Mouse (Mus musculus) ES-E14 (cell line): Measurements from ENCODE around the gene Fignl1. TPM values are rescaled to one million over a fixed set of nuclear protein-coding genes. Genes with fewer than 3 reads are reported as not detected.

Experiments used
- DNase-seq: peaks from one replicate; pipeline ENCODE4 v3.0.0-alpha.2; 2013; ENCODE audit warnings: low read depth, low spot score
- H3K27ac ChIP-seq: 2 replicates; pipeline ENCODE4 v1.5.1; 2012; ENCODE audit warnings: low read depth, mild to moderate bottlenecking, low read length, moderate library complexity, mixed read lengths; ENCODE audit not compliant: poor library complexity, insufficient read depth, severe bottlenecking
- H3K36me3 ChIP-seq: 2 replicates; pipeline ENCODE4 v1.6.1; 2012; ENCODE audit warnings: mild to moderate bottlenecking, low read length, moderate library complexity, mixed read lengths; ENCODE audit not compliant: control insufficient read depth, poor library complexity, insufficient read depth, severe bottlenecking
- H3K4me1 ChIP-seq, 2 experiments: fragments of 150-350 bp in 1 of 2; sonication (generic) in 1 of 2; 2 replicates each; pipeline ENCODE4 v1.6.1; 2012; ENCODE audit warnings: low read length in 2 of 2, mild to moderate bottlenecking in 1 of 2, mixed read lengths in 1 of 2; ENCODE audit not compliant: control insufficient read depth in 2 of 2, insufficient read depth in 2 of 2, poor library complexity in 1 of 2
- H3K4me3 ChIP-seq, 2 experiments: fragments of 150-350 bp in 1 of 2; sonication (generic) in 1 of 2; 2 replicates each; pipeline ENCODE4 v1.5.1; 2012; ENCODE audit warnings: low read length in 2 of 2, low read depth in 1 of 2, mild to moderate bottlenecking in 1 of 2, mixed read lengths in 1 of 2; ENCODE audit not compliant: insufficient read depth in 1 of 2, poor library complexity in 1 of 2, severe bottlenecking in 1 of 2
- H3K9ac ChIP-seq: 2 replicates; pipeline ENCODE4 v1.6.1; 2012; ENCODE audit warnings: low read depth, mild to moderate bottlenecking, low read length, mixed read lengths; ENCODE audit not compliant: poor library complexity, insufficient read depth, severe bottlenecking
- H3K9me3 ChIP-seq: fragments of 150-350 bp; sonication (generic); 2 replicates; pipeline ENCODE4 v1.6.1; 2012; ENCODE audit warnings: low read depth, mild to moderate bottlenecking, low read length; ENCODE audit not compliant: control insufficient read depth, insufficient read depth
- CHD2 ChIP-seq: IDR thresholded peaks from 2 replicates; pipeline ENCODE4 v1.6.1; 2014; ENCODE audit warnings: mild to moderate bottlenecking, low read depth, low read length, inconsistent platforms
- HCFC1 ChIP-seq: IDR thresholded peaks from 2 replicates; pipeline ENCODE4 v1.6.1; 2012; ENCODE audit warnings: low read length, inconsistent platforms, borderline replicate concordance; ENCODE audit not compliant: insufficient read depth
- MAFK ChIP-seq: IDR thresholded peaks from 2 replicates; pipeline ENCODE4 v1.6.1; 2014; ENCODE audit warnings: mild to moderate bottlenecking, low read depth, low read length, inconsistent platforms; ENCODE audit not compliant: insufficient read depth
- ZC3H11A ChIP-seq: IDR thresholded peaks from 2 replicates; pipeline ENCODE4 v1.6.1; 2012; ENCODE audit warnings: low read depth, mild to moderate bottlenecking, inconsistent platforms, low read length, borderline replicate concordance
- ZNF384 ChIP-seq: IDR thresholded peaks from 2 replicates; pipeline ENCODE4 v1.6.1; 2012; ENCODE audit warnings: low read depth, low read length, inconsistent platforms
- in situ Hi-C, 2 experiments: fragments of 600-800 bp; cut with MboI; formaldehyde crosslinking; loops; one replicate each; pipeline ENCODE4 v1.15.1; 2025; ENCODE audit warnings: low sequenced_read_pairs in 2 of 2, inconsistent platforms in 1 of 2; ENCODE audit not compliant: unreplicated experiment in 2 of 2
- total RNA-seq: library from RNA; depleted of rRNA; stranded (reverse); fragments of 300-350 nt; gene quantifications from 2 replicates; pipeline ENCODE4 v1.2.3, GENCODE M21; 2012

Fignl1 gene
- total RNA-seq, 1 experiment: 49.6 TPM

DNA sequence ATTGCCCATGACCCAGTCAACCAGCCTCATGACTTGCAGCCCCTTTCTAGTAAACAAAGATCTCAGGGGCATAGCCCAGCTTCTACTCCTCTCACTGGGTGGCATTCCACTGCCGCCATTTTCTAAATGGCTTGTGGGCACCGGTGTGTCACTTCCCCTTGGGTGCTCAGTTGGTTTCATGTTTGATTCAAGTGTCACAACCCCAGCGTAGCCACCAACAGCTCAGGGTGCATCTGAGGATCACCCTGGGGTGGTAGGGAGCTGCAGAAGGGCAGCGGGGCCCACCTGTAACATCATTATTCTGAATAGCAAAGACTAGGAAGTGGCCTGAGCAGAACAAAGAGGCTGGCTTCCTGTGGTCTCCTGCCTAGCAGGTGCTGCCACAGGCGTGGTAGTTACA is 57.7 kb downstream of the Fignl1 start:
- Histone ChIP-seq H3K9me3 (no peaks in the 10 kb centered on the region), H3K4me3 (no peak overlapping the region), H3K9ac (no peak overlapping the region), H3K4me1 (no peaks in the 10 kb centered on the region), H3K36me3 (no peaks in the 10 kb centered on the region), H3K27ac (no peak overlapping the region)
- TF ChIP-seq MAFK (no peak), ZNF384 (no peak), CHD2 (no peak), HCFC1 (no peak), ZC3H11A (no peak)
- in situ Hi-C loops: no loop called here
- no peak for DNase-seq

DNA sequence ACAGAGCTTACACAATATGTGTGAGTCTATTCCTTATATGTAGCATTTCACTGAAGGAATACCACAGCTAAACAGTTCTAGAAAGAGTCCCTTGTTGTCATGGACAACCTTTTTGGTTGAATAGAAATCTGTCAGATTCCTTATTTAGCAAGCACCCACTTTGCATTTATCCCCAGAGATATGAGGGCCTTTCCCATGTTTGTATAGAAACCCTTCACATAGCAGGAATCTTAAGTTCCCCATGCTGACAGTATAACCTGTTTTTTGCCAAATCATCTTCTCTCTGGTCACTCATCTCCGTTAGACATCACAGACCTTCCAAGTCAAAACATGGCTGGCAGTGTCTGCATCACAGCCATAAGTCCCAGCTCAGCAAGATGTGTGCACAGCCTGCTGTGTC is 64.5 kb downstream of the Fignl1 start:
- no peaks in the 10 kb centered on the region for H3K36me3 ChIP-seq
- in situ Hi-C loops: loop anchor here (25.0 kb wide), 1 partner anchor 182 kb away; no protein-coding TSS in a partner anchor
- H3K4me3 ChIP-seq: no peak overlapping the region
- H3K9me3 ChIP-seq: no peaks in the 10 kb centered on the region
- DNase-seq: no peak
- H3K4me1 ChIP-seq: no peaks in the 10 kb centered on the region
- TF ChIP-seq MAFK (no peak), HCFC1 (no peak), ZNF384 (no peak), CHD2 (no peak), ZC3H11A (no peak)
- H3K27ac ChIP-seq: no peak overlapping the region
- no peak overlapping the region for H3K9ac ChIP-seq

DNA sequence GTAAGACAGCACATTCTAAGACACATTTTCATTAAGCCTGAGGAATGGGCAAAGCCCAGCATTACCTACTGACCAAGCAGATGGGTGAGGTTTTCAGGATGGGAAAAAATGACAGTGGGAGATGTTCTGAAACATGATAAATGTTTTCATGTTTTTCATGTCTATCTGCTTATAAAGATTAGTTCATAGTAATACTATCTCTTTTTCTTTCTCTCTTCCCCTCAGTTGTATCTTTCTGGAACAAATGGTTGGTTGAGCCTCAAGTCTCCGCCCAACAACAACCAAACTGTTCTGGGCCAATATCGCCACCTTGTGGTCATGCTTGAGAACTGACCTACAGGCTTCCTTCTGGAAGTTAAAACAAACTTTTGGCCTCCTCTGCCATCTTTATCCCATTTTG is 66.1 kb downstream of the Fignl1 start:
- DNase-seq: peak; percentile 51
- Histone ChIP-seq H3K4me3 (no peak overlapping the region), H3K36me3 (no peaks in the 10 kb centered on the region), H3K9me3 (no peaks in the 10 kb centered on the region), H3K4me1 (no peaks in the 10 kb centered on the region), H3K9ac (no peak overlapping the region), H3K27ac (no peak overlapping the region)
- in situ Hi-C loops: loop anchor here (25.0 kb wide), 1 partner anchor 180 kb away; no protein-coding TSS in a partner anchor
- TF ChIP-seq ZNF384 (no peak), MAFK (no peak), ZC3H11A (peak; percentile 84), CHD2 (no peak), HCFC1 (no peak)

DNA sequence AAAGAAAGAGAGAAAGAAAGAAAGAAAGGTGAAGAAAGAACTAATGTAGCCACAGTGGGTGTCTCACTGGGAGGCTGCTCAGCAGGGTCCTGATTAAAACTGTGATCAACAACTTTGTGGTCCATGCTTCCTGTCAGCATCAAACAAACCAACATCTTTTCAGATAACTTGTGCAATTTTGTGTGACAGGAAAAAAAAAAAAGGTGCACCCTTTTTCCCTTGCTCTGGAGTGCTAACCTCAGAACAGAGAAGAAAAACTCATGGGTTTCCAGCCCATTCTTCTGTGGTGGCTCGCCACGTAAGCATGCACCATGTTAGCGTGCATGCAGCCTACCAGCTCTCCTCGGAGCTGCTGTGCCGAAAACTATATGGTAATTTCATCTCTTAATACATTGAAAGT is 67.2 kb downstream of the Fignl1 start:
- Histone ChIP-seq H3K4me1 (no peaks in the 10 kb centered on the region), H3K9ac (no peak overlapping the region), H3K27ac (no peak overlapping the region), H3K36me3 (no peaks in the 10 kb centered on the region), H3K4me3 (no peak overlapping the region), H3K9me3 (no peaks in the 10 kb centered on the region)
- in situ Hi-C loops: loop anchor here (25.0 kb wide), 1 partner anchor 179 kb away; no protein-coding TSS in a partner anchor
- no peak for DNase-seq
- TF ChIP-seq HCFC1 (no peak), ZNF384 (no peak)

DNA sequence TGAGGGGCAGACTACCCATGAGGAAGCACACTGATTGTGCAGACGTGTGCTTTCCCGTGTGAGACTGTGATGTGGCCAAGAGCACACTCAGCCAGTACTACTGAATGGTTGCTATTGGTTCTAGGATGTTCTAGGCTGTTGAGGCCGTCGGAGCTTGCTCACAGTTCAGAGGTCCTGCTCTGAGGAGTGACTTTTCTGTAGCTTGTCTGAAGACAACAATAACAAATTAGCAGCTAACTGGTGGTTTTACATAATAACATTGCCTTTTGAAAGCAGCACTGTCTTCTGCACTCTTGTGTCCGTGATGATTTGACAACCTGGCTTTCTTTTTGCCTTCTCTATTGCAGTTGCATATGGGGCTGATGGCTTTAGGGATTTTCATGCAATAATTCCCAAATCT is 68.2 kb downstream of the Fignl1 start:
- Histone ChIP-seq H3K9me3 (no peaks in the 10 kb centered on the region), H3K27ac (no peak overlapping the region), H3K9ac (no peak overlapping the region), H3K4me1 (no peaks in the 10 kb centered on the region), H3K4me3 (no peak overlapping the region), H3K36me3 (no peaks in the 10 kb centered on the region)
- no peak for TF ChIP-seq ZC3H11A
- no peak for TF ChIP-seq MAFK
- TF ChIP-seq ZNF384: no peak
- TF ChIP-seq HCFC1: no peak
- no peak for TF ChIP-seq CHD2
- in situ Hi-C loops: loop anchor here (25.0 kb wide), 1 partner anchor 178 kb away; no protein-coding TSS in a partner anchor
- no peak for DNase-seq
